Comparison of ENCODE assay signal across 12 mouse cellular contexts in the genomic region with DNA sequence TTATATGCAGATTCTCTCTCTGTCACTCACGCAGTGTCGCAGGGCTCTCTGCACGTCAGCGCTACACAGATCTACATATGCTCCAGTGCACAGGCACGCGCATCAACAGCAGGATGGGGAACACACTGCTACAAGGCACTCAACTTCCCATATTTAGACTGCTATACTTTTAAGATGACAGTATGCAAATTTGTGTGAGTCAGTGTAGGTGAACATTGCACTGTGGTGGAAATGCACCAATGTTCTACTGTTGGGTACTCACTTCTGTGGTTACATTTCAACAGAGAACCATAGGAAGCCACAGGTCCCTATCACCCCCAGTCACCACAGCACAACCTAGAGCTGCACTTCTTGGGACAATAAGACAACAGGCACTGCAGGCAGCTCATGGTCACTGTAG. TPM values are rescaled to one million over a fixed set of nuclear protein-coding genes. Genes with fewer than 3 reads are reported as not detected.
DNase-seq lines count a peak whose midpoint lies in the region; ATAC-seq and TF ChIP-seq lines count a peak whose summit lies in the region.
"Had no signal": no experiment of that assay in that cellular context is flagged by ENCODE, and none has a peak within 500 bp of the region (broad histone marks: within the 10 kb centered on the region; RNA-seq: fewer than 3 reads in every experiment).

No protein-coding gene starts in this region.

- no peak for DNase-seq in lung, embryonic 14.5 days
- DNase-seq in lung, adult 2 months, result no peak
- DNase-seq in brain, adult 2 months (ENCODE audit: low read depth, low spot score), result peak; percentile 67
- DNase-seq in liver, embryonic 13.5 days, result peak; percentile 23
- DNase-seq in retina, postnatal 1 day, result peak; percentile 73
- DNase-seq in gastrocnemius, adult 18-20 months (ENCODE audit: low spot score), result no peak
- DNase-seq in layer of hippocampus, adult 8-10 months (ENCODE audit: low spot score in 2 of 2), result no peak
- no peak for DNase-seq in heart, adult 8-10 months (ENCODE audit: low spot score)
- DNase-seq: cerebellum, adult 11-12 months; kidney, adult 18-20 months; right cerebral cortex, postnatal 4 days had no signal

- peaks cover 15% of the 10 kb centered on the region for H3K4me1 ChIP-seq in lung, embryonic 14.5 days (ENCODE audit: insufficient read depth)
- H3K4me1 ChIP-seq in lung, adult 2 months (ENCODE audit: control insufficient read depth, insufficient read depth, low read length), result peaks cover 24% of the 10 kb centered on the region
- H3K4me1 ChIP-seq in liver, embryonic 13.5 days (replicated peaks), result peaks cover 42% of the 10 kb centered on the region

- no peak overlapping the region for H3K4me2 ChIP-seq in lung, embryonic 14.5 days
- peak overlapping the region; percentile 8; the same call in 1 of the 2 replicates for H3K4me2 ChIP-seq in liver, embryonic 13.5 days

- no peak overlapping the region for H3K9ac ChIP-seq in lung, embryonic 14.5 days
- H3K9ac ChIP-seq in liver, embryonic 13.5 days, result 0 out of 2 replicates have a peak overlapping the region, but pooled peaks have one; percentile 2

- H3K36me3 ChIP-seq in lung, embryonic 14.5 days (ENCODE audit: insufficient read depth), result no peaks in the 10 kb centered on the region
- no peaks in the 10 kb centered on the region for H3K36me3 ChIP-seq in liver, embryonic 13.5 days

- no peak for TF ChIP-seq CTCF in lung, embryonic 14.5 days (IDR thresholded peaks at IDR 0.05; ENCODE audit: low read depth)
- no peak for TF ChIP-seq CTCF in lung, adult 2 months (IDR thresholded peaks at IDR 0.05; ENCODE audit: insufficient read depth, low read length)

- no peak overlapping the region for H3K4me3 ChIP-seq in lung, embryonic 14.5 days (ENCODE audit: low read depth, low read length)
- H3K4me3 ChIP-seq in lung, adult 2 months (replicated peaks; ENCODE audit: extremely low read depth, low read depth, low read length), result no peak overlapping the region
- H3K4me3 ChIP-seq in liver, embryonic 13.5 days (replicated peaks), result no peak overlapping the region

- no peaks in the 10 kb centered on the region for H3K9me3 ChIP-seq in lung, embryonic 14.5 days (ENCODE audit: low read depth, low read length)
- H3K9me3 ChIP-seq in liver, embryonic 13.5 days (replicated peaks), result no peaks in the 10 kb centered on the region

- peak overlapping the region; percentile 36; the same call in 1 of the 2 replicates for H3K27ac ChIP-seq in lung, embryonic 14.5 days (ENCODE audit: low read depth)
- no peak overlapping the region for H3K27ac ChIP-seq in liver, embryonic 13.5 days

- TF ChIP-seq POLR2A in lung, adult 2 months (IDR thresholded peaks at IDR 0.05; ENCODE audit: borderline replicate concordance, extremely low read depth, low read depth, low read length), result no peak

- WGBS in lung, embryonic 14.5 days, result 75% methylated on average over 6 of the region's 6 CpGs
- WGBS in lung, adult 2 months, result 77% methylated on average over 6 of the region's 6 CpGs
- WGBS in liver, embryonic 13.5 days (ENCODE audit: insufficient replicate concordance), result 32% methylated on average over 6 of the region's 6 CpGs

- ATAC-seq in lung, embryonic 14.5 days (ENCODE audit: insufficient read depth), result no peak
- no peak; the same call in 1 of the 2 replicates for ATAC-seq in liver, embryonic 13.5 days (ENCODE audit: low read depth)
- ATAC-seq: Patski had no signal

- H3K27me3 ChIP-seq in lung, embryonic 14.5 days (ENCODE audit: insufficient read depth, low read length), result no peaks in the 10 kb centered on the region
- H3K27me3 ChIP-seq in liver, embryonic 13.5 days, result peaks cover 5% of the 10 kb centered on the region; the same call in 1 of the 2 replicates
- H3K27me3 ChIP-seq: Patski had no signal

RNA-seq across cellular contexts. Expression of a gene that starts 5.1 kb away (rescaled TPM):
- 163 and 164 TPM in 2 replicates for polyA plus RNA-seq in lung, embryonic 14.5 days (2014; fragmentation: Nextera tagmentation; extraction: Ambion mirVana)
- 47.9 and 62.0 TPM in 2 replicates for polyA plus RNA-seq in lung, adult 2 months (2012; rRNA removed)
- polyA plus RNA-seq in liver, embryonic 13.5 days (2015; fragmentation: Nextera tagmentation; extraction: Ambion mirVana), result 25.9 and 33.0 TPM in 2 replicates
- total RNA-seq in gastrocnemius, adult 18-20 months (2021), result 10 to 100 TPM; 86.7 to 98.2 TPM
- total RNA-seq in layer of hippocampus, adult 8-10 months (2022), result 100 to 1,000 TPM; 244 to 284 (median 283) TPM
- 100 to 1,000 TPM; 118 to 129 (median 127) TPM for total RNA-seq in heart, adult 8-10 months (2022)

Comparison
In these comparisons a context has a peak if more than half of its experiments do, and no peak if none do; other contexts are left out.
1. DNase-seq: peak in brain, adult 2 months (single experiment), liver, embryonic 13.5 days (single experiment) and retina, postnatal 1 day (single experiment); none in lung, embryonic 14.5 days (single experiment), lung, adult 2 months (single experiment), gastrocnemius, adult 18-20 months (single experiment), layer of hippocampus, adult 8-10 months (0 of 2) and heart, adult 8-10 months (single experiment).